Mouse (Mus musculus) liver, embryonic 14.5 days (tissue): Measurements from ENCODE around the gene Cfap299. TPM values are rescaled to one million over a fixed set of nuclear protein-coding genes. Genes with fewer than 3 reads are reported as not detected.

Source experiments
- ATAC-seq: fragments of 200-750 bp; cut with Nextera tagmentation; 2 replicates; pipeline ENCODE4 v1.8.0; 2017; ENCODE audit warnings: moderate number of reproducible peaks, mild to moderate bottlenecking, moderate library complexity; ENCODE audit not compliant: insufficient read depth
- DNase-seq, 3 experiments: peaks; one replicate each; pipeline ENCODE4 v3.0.0-alpha.2; 2012 to 2013; ENCODE audit warnings: low read depth in 3 of 3, low spot score in 3 of 3
- H3K27ac ChIP-seq: fragments of 300-500 bp; sonication (generic); 2 replicates; pipeline ENCODE4 v1.5.1; 2014; ENCODE audit warnings: moderate library complexity, mild to moderate bottlenecking, control low read depth, inconsistent platforms
- H3K27me3 ChIP-seq: fragments of 300-500 bp; sonication (generic); 2 replicates; pipeline ENCODE4 v1.6.1; 2014; ENCODE audit warnings: mild to moderate bottlenecking, low read length, moderate library complexity; ENCODE audit not compliant: control insufficient read depth, insufficient read depth
- H3K36me3 ChIP-seq: fragments of 300-500 bp; sonication (generic); replicated peaks from 2 replicates; pipeline ENCODE4 v1.6.1; 2014; ENCODE audit warnings: low read depth; ENCODE audit not compliant: control insufficient read depth, insufficient read depth
- H3K4me1 ChIP-seq, 2 experiments: fragments of 200-500 bp in 1 of 2; fragments of 300-500 bp in 1 of 2; sonication (generic) in 1 of 2; replicated peaks; 2 replicates each; pipeline ENCODE4 v1.6.1; 2012 to 2014; ENCODE audit warnings: antibody characterized with exemption in 1 of 2, inconsistent platforms in 1 of 2, low read length in 1 of 2; ENCODE audit not compliant: control insufficient read depth in 2 of 2, insufficient read depth in 2 of 2
- H3K4me2 ChIP-seq: fragments of 300-500 bp; sonication (generic); 2 replicates; pipeline ENCODE4 v1.6.1; 2014; ENCODE audit warnings: low read depth, mild to moderate bottlenecking, control low read depth, moderate library complexity
- H3K4me3 ChIP-seq, 2 experiments: fragments of 200-500 bp in 1 of 2; fragments of 300-500 bp in 1 of 2; sonication (generic) in 1 of 2; 2 replicates each; pipeline ENCODE4 v1.5.1; 2012 to 2014; ENCODE audit warnings: low read depth in 2 of 2, low read length in 2 of 2, mild to moderate bottlenecking in 2 of 2, control low read depth in 1 of 2, inconsistent platforms in 1 of 2, moderate library complexity in 1 of 2; ENCODE audit not compliant: insufficient read depth in 1 of 2
- H3K9ac ChIP-seq: fragments of 300-500 bp; sonication (generic); replicated peaks from 2 replicates; pipeline ENCODE4 v1.6.1; 2014; ENCODE audit warnings: mild to moderate bottlenecking, control low read depth, moderate library complexity
- H3K9me3 ChIP-seq: fragments of 300-500 bp; sonication (generic); 2 replicates; pipeline ENCODE4 v1.6.1; 2016; ENCODE audit warnings: low read length, mixed read lengths; ENCODE audit not compliant: control insufficient read depth
- CTCF ChIP-seq: IDR thresholded peaks from 2 replicates; pipeline ENCODE4 v1.5.1; 2016; ENCODE audit warnings: antibody characterized with exemption, low read depth, control low read depth
- EP300 ChIP-seq: IDR thresholded peaks from 2 replicates; pipeline ENCODE4 v1.6.1; 2016; ENCODE audit warnings: antibody characterized with exemption, low read depth
- WGBS: fragments of 180-500 bp; shearing (Covaris S2); extraction: QIAGEN DNeasy Blood & Tissue Kit; methylation state at CpG from one replicate; pipeline ENCODE4 v1.1.7; 2014; ENCODE audit not compliant: insufficient replicate concordance; 5-methylcytosine and 5-hydroxymethylcytosine counted together
- polyA plus RNA-seq, 2 experiments: library from polyadenylated mRNA; depleted of rRNA in 1 of 2; stranded (reverse) in 1 of 2; unstranded in 1 of 2; fragments of >200 nt; fragmentation: Nextera tagmentation in 1 of 2; extraction: Ambion mirVana in 1 of 2; gene quantifications; 2 replicates each; pipeline versions ENCODE4 v1.2.1 to v1.2.3; 2012 to 2014

The Cfap299 gene
- polyA plus RNA-seq, 2 experiments = not detected

DNA sequence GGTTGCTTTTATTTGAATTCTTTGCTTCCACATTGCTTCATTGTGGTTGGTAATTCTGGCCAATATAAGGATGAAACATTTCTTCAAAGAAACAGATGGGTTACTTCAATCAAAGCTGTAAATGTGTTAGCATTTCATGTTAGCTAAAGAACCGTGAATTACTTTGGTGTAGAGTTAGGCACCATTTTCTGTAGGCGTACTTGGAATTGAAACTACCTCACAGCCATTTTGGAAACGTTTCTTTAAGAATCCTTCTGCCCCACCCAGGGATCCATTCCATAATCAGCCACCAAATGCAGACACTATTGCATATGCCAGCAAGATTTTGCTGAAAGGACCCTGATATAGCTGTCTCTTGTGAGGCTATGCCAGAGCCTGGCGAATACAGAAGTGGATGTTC lies 140.9 kb downstream of the Cfap299 start:
- no peak for DNase-seq
- H3K4me1 ChIP-seq = no peaks in the 10 kb centered on the region
- H3K4me2 ChIP-seq = no peak overlapping the region
- no peaks in the 10 kb centered on the region for H3K36me3 ChIP-seq
- no peaks in the 10 kb centered on the region for H3K27me3 ChIP-seq
- H3K9ac ChIP-seq = no peak overlapping the region
- TF ChIP-seq EP300 (no peak), CTCF (no peak)
- H3K9me3 ChIP-seq = no peaks in the 10 kb centered on the region
- ATAC-seq = no peak
- WGBS = 44% methylated on average over 4 of the region's 4 CpGs
- H3K4me3 ChIP-seq = no peak overlapping the region
- H3K27ac ChIP-seq = no peak overlapping the region

DNA sequence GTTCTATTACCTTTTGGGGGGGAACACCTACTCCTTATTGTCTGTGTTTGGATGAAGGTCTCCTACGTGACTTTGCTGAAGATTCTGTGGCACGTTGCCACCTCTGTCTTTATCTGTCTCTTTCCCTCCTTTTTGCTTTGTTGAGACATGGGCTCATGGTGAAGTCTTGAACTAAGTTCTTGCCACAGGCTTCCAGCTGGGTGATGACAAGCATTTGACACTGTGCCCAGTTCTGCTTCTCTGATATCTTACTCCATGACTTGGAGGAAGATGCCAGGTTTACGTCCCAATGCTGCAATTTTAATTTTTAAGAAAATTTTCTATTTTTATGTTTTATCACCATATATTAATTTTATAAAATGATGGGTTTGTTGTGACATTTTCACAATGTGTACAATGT lies 147.4 kb downstream of the Cfap299 start:
- TF ChIP-seq CTCF = no peak
- no peak for TF ChIP-seq EP300
- Histone ChIP-seq H3K4me1 (no peaks in the 10 kb centered on the region), H3K36me3 (no peaks in the 10 kb centered on the region), H3K9me3 (no peaks in the 10 kb centered on the region), H3K27me3 (no peaks in the 10 kb centered on the region), H3K4me2 (no peak overlapping the region), H3K27ac (no peak overlapping the region), H3K4me3 (no peak overlapping the region), H3K9ac (no peak overlapping the region)
- no peak for DNase-seq
- ATAC-seq = no peak
- 66% methylated on average over 3 of the region's 3 CpGs for WGBS

DNA sequence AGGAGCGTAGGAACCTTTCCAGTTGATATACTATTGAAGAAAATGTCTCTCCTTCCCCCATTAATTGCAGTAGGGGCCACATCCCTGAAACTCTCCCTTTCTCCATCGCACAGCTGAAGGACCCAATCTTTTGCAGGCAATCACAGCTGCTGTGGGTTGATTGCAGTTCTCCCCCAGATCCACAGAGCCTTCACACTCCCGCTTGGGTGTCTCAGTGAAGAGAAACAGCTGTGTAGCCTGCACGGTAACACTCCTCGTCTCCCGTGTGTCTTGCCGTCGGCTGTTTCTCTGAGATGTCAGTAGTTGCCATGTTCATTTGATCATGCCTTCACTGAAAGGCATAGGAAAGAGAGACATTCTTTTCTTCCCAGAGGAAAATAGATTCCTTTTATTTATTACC lies 148.2 kb downstream of the Cfap299 start:
- Histone ChIP-seq H3K4me3 (no peak overlapping the region), H3K27ac (no peak overlapping the region), H3K4me1 (no peaks in the 10 kb centered on the region), H3K9me3 (no peaks in the 10 kb centered on the region), H3K36me3 (no peaks in the 10 kb centered on the region), H3K4me2 (no peak overlapping the region), H3K9ac (no peak overlapping the region), H3K27me3 (no peaks in the 10 kb centered on the region)
- no peak for DNase-seq
- ATAC-seq = no peak
- TF ChIP-seq CTCF = no peak
- TF ChIP-seq EP300 = no peak
- WGBS = 73% methylated on average over 8 of the region's 8 CpGs

DNA sequence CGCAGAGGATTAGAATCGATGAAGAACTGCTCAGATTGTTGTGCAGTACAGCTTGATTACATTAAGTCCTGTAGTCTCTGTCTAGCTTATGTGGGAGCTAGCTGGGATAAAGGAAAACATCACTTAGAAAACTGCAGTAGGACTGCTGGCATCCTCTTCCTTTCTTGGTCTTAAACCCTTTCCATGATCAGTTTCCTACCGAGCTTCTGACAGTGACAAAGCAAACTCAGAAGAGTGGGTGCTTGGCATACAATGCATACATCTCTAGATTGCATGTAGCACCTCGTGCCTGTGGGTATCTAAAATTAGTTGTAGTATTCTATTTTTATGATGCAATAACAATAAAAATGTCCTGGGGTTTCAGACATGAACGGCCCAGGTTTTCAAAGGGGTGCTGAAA lies 154.4 kb downstream of the Cfap299 start:
- 52% methylated on average over 5 of the region's 5 CpGs for WGBS
- Histone ChIP-seq H3K36me3 (no peaks in the 10 kb centered on the region), H3K9me3 (no peaks in the 10 kb centered on the region), H3K9ac (no peak overlapping the region), H3K27ac (no peak overlapping the region), H3K4me1 (no peaks in the 10 kb centered on the region), H3K4me2 (no peak overlapping the region), H3K4me3 (no peak overlapping the region), H3K27me3 (no peaks in the 10 kb centered on the region)
- no peak for DNase-seq
- no peak for TF ChIP-seq CTCF
- no peak for TF ChIP-seq EP300
- no peak for ATAC-seq

DNA sequence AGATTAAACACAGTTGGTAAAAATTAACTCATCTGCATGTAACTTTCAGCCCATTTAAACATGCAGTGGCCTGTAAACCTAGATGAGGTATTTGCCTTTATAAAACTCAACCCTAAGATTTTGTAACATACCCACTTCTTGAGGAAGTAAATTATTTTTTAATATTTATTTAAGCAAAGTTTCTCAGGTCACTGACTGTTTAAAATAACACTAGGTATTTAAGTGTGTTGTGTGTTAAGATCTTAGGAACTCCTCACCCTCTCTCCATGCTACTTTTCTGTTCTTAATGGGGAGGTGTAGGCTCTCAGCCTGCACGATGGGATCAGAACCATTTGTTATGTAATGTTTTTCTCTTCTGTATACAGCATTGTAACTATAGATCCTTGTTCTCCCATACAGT lies 156.1 kb downstream of the Cfap299 start:
- no peak for TF ChIP-seq CTCF
- no peak for TF ChIP-seq EP300
- ATAC-seq (no peak), DNase-seq (no peak)
- Histone ChIP-seq H3K27ac (no peak overlapping the region), H3K4me2 (no peak overlapping the region), H3K4me3 (no peak overlapping the region), H3K4me1 (no peaks in the 10 kb centered on the region), H3K9me3 (no peaks in the 10 kb centered on the region), H3K36me3 (no peaks in the 10 kb centered on the region), H3K27me3 (no peaks in the 10 kb centered on the region), H3K9ac (no peak overlapping the region)
- WGBS = 58% methylated on average over 1 of the region's 1 CpGs

DNA sequence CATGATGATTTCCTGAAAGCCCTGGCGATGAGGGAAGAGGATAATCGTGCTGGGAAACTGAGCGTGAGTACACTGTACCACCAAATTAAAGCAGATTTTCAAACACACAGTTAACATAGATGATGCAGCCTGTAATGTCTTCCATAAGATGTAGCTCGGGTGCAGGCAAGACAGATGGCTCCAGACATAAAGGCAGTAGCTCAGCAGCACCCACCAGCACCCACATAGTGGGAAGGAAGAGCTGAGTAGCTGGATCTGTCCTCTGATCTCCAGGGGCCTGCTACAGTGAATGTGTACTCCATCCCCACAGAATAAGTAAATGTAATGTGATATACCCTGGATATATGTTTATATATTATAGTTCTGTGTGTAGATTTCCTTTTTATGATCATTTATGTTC lies 169.2 kb downstream of the Cfap299 start:
- Histone ChIP-seq H3K4me3 (no peak overlapping the region), H3K36me3 (no peaks in the 10 kb centered on the region), H3K27me3 (no peaks in the 10 kb centered on the region), H3K9me3 (no peaks in the 10 kb centered on the region), H3K27ac (no peak overlapping the region), H3K9ac (no peak overlapping the region), H3K4me2 (no peak overlapping the region), H3K4me1 (no peaks in the 10 kb centered on the region)
- no peak for ATAC-seq
- WGBS = 48% methylated on average over 4 of the region's 4 CpGs
- no peak for DNase-seq
- TF ChIP-seq EP300 (no peak), CTCF (no peak)
